Mouse (Mus musculus) liver, embryonic 11.5 days (tissue): ENCODE results near the gene Tekt5. TPM values are rescaled to one million over a fixed set of nuclear protein-coding genes. Genes with fewer than 3 reads are reported as not detected.

Source experiments
- ATAC-seq: fragments of 200-750 bp; cut with Nextera tagmentation; replicated peaks from 2 replicates; pipeline ENCODE4 v1.8.0; 2017; ENCODE audit warnings: moderate number of reproducible peaks, mild to moderate bottlenecking, moderate TSS enrichment, moderate library complexity; ENCODE audit not compliant: low FRiP score
- DNase-seq: peaks from one replicate; pipeline ENCODE4 v3.0.0-alpha.2; 2017; ENCODE audit warnings: low spot score
- H3K27ac ChIP-seq: fragments of 300-500 bp; sonication (generic); 2 replicates; pipeline ENCODE4 v1.5.1; 2014; ENCODE audit warnings: mild to moderate bottlenecking, low read depth, low read length, control low read depth
- H3K27me3 ChIP-seq: fragments of 300-500 bp; sonication (generic); replicated peaks from 2 replicates; pipeline ENCODE4 v1.6.1; 2014; ENCODE audit warnings: low read length, mixed read lengths; ENCODE audit not compliant: control insufficient read depth, insufficient read depth
- H3K36me3 ChIP-seq: fragments of 300-500 bp; sonication (generic); 2 replicates; pipeline ENCODE4 v1.6.1; 2014; ENCODE audit warnings: mild to moderate bottlenecking, low read length, moderate library complexity, mixed read lengths; ENCODE audit not compliant: control insufficient read depth, insufficient read depth
- H3K4me1 ChIP-seq: fragments of 300-500 bp; sonication (generic); replicated peaks from 2 replicates; pipeline ENCODE4 v1.6.1; 2014; ENCODE audit warnings: low read length, mixed read lengths; ENCODE audit not compliant: control insufficient read depth, insufficient read depth
- H3K4me2 ChIP-seq: fragments of 300-500 bp; sonication (generic); 2 replicates; pipeline ENCODE4 v1.6.1; 2014; ENCODE audit warnings: mild to moderate bottlenecking, control low read depth, moderate library complexity
- H3K4me3 ChIP-seq: fragments of 300-500 bp; sonication (generic); 2 replicates; pipeline ENCODE4 v1.5.1; 2014; ENCODE audit warnings: low read depth, low read length, control low read depth
- H3K9ac ChIP-seq: fragments of 300-500 bp; sonication (generic); 2 replicates; pipeline ENCODE4 v1.6.1; 2014; ENCODE audit warnings: low read depth, low read length, control low read depth
- H3K9me3 ChIP-seq: fragments of 300-500 bp; sonication (generic); 2 replicates; pipeline ENCODE4 v1.6.1; 2016; ENCODE audit warnings: low read length, inconsistent platforms, mixed read lengths; ENCODE audit not compliant: control insufficient read depth
- WGBS: fragments of 180-500 bp; shearing (Covaris S2); extraction: QIAGEN DNeasy Blood & Tissue Kit; methylation state at CpG from one replicate; pipeline ENCODE4 v1.1.7; 2014; 5-methylcytosine and 5-hydroxymethylcytosine counted together
- polyA plus RNA-seq: library from polyadenylated mRNA; unstranded; fragments of >200 nt; fragmentation: Nextera tagmentation; extraction: Ambion mirVana; gene quantifications from 2 replicates; pipeline ENCODE4 v1.2.1, GENCODE M21; 2014

Gene Tekt5
- polyA plus RNA-seq, 1 experiment from 2014 or later: not detected

DNA sequence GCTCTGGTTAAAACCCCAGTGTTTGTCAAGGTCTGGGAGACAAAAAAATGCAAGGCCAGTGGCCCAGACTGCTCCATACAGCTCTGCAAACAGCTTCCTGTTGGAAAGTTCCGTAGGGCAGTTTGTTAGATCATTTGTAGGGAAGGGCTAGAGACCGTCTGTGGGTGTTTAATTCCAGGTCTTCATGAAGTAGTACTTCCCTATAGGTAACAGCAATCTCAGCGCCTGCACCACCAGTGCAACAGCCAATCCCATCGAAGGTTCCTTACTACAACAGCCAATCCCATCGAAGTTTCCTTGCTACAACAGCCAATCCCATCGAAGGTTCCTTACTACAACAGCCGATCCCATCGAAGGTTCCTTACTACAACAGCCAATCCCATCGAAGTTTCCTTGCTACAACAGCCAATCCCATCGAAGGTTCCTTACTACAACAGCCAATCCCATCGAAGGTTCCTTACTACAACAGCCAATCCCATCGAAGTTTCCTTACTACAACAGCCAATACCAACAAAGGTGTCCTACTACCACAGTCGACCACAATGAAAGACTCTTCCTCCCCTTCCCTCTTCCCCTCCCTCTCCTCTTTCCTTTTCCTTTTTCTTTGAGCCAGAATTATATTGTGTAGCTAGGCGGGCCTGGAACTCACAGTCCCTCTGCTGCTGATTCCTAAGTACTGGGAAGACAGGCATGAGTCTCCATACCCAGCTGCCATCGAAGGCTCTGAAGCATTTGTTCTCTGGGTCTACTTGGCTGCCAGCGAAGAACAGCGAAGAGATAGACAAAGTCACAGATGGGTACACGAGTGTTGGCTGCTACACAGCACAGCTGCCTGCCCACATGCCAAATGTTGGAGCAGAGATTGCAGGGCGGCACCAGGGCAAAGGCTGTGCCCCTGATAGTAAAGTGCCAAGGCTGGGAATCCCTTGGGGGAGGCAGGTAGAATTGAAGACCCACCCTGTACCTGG is 58.6 kb downstream of the Tekt5 start:
- Histone ChIP-seq H3K9ac (no peak overlapping the region), H3K4me1 (no peaks in the 10 kb centered on the region), H3K27ac (no peak overlapping the region), H3K4me2 (no peak overlapping the region), H3K36me3 (no peaks in the 10 kb centered on the region), H3K9me3 (no peaks in the 10 kb centered on the region), H3K4me3 (no peak overlapping the region), H3K27me3 (no peaks in the 10 kb centered on the region)
- 80% methylated on average over 19 of the region's 19 CpGs for WGBS
- no peak for DNase-seq
- no peak for ATAC-seq

DNA sequence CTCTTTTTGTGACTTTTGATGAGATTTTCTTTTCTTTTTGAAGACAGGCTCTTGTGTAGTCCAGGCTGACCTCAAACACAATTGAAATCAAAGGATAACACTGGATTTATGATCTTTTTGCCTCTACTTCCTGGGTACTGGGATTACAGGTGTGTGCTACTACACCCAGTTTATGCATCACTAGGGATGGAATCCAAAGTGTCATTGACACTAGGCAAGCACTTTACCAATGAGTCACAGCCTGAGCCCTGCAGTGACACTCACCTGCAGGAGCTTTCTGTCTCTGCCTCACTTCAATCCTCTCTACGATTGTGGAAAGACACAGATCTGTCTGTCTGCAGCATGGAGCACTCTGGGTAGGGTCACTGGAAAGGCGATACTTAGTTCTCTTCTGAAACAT is 59.3 kb downstream of the Tekt5 start:
- H3K4me2 ChIP-seq: no peak overlapping the region
- 81% methylated on average over 2 of the region's 2 CpGs for WGBS
- no peak overlapping the region for H3K27ac ChIP-seq

DNA sequence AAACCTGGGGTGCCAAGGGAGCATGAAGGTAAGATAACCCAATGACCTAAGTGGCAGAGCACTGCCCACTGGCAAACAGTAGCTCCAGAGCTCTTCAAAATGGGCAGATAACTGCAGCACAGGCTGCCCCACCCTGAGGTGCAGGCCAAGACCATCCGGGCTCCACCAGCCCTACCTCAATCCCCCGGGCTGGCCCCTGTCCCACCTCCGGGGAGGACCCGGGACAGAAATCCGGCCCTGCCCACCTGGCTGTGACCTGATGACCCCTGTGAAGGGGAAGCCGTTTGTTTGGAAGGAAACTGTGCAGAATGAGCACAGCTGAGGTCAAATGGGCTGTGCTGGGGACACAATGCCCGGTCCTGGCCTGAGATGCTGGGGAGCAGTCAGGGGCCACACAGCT is 62.6 kb downstream of the Tekt5 start:
- Histone ChIP-seq H3K4me2 (no peak overlapping the region), H3K9me3 (no peaks in the 10 kb centered on the region), H3K9ac (no peak overlapping the region), H3K27me3 (no peaks in the 10 kb centered on the region), H3K4me1 (no peaks in the 10 kb centered on the region), H3K27ac (no peak overlapping the region), H3K4me3 (no peak overlapping the region), H3K36me3 (no peaks in the 10 kb centered on the region)
- DNase-seq: no peak
- WGBS: 47% methylated on average over 7 of the region's 7 CpGs
- peak; percentile 44; the same call in 1 of the 2 replicates for ATAC-seq

More for the DNA sequence above, 59.3 kb downstream of the Tekt5 start:
- Histone ChIP-seq H3K27me3 (no peaks in the 10 kb centered on the region), H3K4me1 (no peaks in the 10 kb centered on the region), H3K9ac (no peak overlapping the region), H3K9me3 (no peaks in the 10 kb centered on the region), H3K36me3 (no peaks in the 10 kb centered on the region), H3K4me3 (no peak overlapping the region)
- ATAC-seq (no peak), DNase-seq (no peak)

DNA sequence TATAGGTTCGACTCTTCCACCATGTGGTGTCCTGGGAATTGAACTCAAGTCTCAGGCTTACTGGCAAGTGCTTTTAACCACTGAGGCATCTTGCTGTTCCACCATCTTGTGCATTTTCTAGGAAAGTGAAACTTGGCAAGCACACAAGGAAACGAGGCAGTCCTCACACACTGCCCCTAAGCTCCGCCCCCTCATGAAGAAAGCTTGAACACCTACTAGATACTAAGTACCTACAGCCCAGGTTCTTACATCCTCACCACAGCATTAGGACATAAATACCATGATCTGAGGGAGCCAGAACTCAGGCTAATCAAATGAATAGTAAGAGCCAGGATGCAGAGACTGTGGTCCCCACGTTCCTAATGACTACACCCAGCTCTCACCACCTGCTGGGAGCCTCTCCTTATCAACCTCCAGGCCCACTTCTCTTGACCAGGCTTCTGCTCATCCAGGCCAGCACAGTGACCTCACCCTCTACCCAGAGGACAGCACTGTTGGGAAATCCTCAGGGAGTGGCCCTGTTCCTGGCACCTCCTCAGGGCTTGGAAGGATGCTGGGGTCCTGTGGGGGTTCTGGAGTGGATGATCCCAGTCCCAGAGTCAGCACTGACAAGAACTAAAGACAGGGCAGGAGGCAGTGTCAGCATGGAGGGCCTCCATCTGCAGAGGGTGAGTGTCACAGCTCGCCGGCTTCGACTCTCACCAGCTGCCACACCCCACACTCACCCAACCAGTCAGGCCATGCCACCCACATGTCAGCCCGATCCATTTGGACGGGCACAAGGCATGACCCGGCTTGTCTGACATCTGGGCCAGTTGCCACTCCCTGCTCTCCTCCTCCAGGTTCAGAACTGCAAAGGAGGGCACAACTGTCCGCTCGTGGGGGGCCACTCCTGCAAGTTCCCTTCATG is 64.4 kb downstream of the Tekt5 start:
- H3K9ac ChIP-seq: no peak overlapping the region
- ATAC-seq (no peak), DNase-seq (no peak)
- WGBS: 72% methylated on average over 12 of the region's 12 CpGs
- no peaks in the 10 kb centered on the region for H3K9me3 ChIP-seq
- H3K4me1 ChIP-seq: no peaks in the 10 kb centered on the region
- H3K4me2 ChIP-seq: no peak overlapping the region
- H3K36me3 ChIP-seq: no peaks in the 10 kb centered on the region
- no peaks in the 10 kb centered on the region for H3K27me3 ChIP-seq
- H3K27ac ChIP-seq: no peak overlapping the region
- no peak overlapping the region for H3K4me3 ChIP-seq

DNA sequence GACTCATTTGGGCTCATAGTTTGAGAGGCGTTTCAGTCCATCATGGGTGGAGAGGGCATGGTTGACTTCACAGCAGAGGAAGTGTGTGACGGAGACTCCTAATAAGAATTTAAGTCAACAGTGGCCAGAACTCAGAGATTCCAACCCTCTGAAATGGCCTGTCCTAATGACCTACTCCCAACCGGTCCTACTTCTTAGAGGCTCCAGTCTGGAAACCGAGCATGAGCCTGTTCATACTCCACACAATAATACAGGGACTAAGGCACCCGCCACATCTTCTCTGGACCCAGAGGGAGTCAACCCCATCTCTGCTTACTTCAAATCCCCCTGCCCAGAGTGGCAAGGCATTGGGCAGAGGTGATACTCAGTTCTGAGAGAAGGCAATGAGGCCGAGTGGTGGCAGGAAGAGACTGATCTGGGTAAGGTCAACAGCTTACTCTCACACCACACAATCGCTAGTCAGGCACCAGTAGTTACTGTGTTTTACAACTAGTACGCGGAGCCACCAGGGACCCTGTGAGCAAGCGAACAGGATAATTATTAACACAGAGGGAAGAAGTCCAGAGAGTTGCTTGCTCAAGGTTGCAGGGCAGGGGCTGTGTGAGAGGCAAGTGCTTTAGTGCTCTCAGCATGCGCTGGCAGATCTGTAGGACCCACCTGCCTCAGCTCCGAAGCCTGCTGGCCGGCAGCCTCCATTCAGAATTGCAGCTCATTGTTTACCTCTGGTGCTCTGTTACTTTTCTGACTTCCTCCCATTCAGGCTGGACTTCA is 67.5 kb downstream of the Tekt5 start:
- Histone ChIP-seq H3K9ac (no peak overlapping the region), H3K4me2 (no peak overlapping the region), H3K4me3 (no peak overlapping the region), H3K9me3 (no peaks in the 10 kb centered on the region), H3K4me1 (no peaks in the 10 kb centered on the region), H3K27me3 (no peaks in the 10 kb centered on the region), H3K36me3 (no peaks in the 10 kb centered on the region), H3K27ac (peak overlapping the region; percentile 65)
- ATAC-seq: peak; percentile 51; the same call in 1 of the 2 replicates
- DNase-seq: no peak
- WGBS: 54% methylated on average over 13 of the region's 13 CpGs

DNA sequence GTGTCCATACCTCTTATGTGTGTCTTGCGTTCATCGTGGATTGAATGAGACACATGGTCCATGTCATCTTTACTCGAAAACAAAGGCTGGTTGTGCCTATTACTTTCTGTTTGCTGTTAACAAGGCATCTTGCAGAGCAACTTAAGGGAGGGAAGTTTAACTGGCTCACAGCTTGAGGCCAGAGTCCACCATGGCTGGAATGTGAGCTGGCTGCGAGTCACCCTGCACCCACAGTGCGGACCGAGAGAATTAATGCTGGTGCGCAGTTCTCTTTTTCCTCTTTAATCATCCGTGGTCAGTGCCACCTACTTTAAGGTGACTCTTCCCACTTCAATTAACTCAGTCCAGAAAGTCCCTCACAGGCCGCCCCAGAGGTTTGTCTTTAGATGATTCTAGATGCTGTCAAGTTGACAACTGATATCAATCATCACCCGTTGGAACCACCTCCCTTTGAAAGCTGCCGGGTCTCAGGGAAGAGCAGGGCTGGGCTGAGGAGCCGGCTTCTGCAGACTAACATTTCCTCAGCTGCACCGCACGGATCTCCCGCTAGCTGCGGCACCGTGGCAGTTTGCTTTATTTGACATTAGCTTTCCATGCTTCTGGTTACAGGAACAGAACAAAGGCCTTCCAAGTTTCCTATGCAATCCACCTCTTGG is 75.2 kb downstream of the Tekt5 start:
- Histone ChIP-seq H3K27me3 (peaks cover 3% of the 10 kb centered on the region; the same call in 1 of the 2 replicates), H3K4me1 (no peaks in the 10 kb centered on the region), H3K36me3 (no peaks in the 10 kb centered on the region), H3K4me3 (no peak overlapping the region), H3K9ac (no peak overlapping the region), H3K27ac (no peak overlapping the region), H3K9me3 (no peaks in the 10 kb centered on the region), H3K4me2 (no peak overlapping the region)
- ATAC-seq (no peak), DNase-seq (no peak)
- 50% methylated on average over 17 of the region's 17 CpGs for WGBS

DNA sequence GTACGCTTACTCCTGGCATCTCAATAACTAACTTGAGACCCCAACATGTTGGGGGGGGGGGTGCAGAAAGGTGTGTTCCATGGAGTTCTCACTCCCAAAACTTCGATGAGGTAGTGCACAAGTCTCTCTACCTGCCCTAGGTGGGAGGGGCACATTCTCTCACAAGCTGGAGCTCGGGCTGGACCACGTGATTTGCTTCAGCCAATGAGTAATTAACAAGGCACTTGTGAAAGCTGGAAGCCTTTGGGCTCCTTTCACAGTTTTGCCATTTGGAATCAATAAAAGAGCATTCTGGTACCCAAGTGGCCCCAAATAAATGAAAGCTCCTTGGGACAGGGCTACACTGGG is 78.1 kb downstream of the Tekt5 start:
- peaks cover 22% of the 10 kb centered on the region for H3K27me3 ChIP-seq
- DNase-seq (no peak), ATAC-seq (no peak)
- no peaks in the 10 kb centered on the region for H3K36me3 ChIP-seq
- no peak overlapping the region for H3K9ac ChIP-seq
- no peak overlapping the region for H3K4me2 ChIP-seq
- H3K4me3 ChIP-seq: no peak overlapping the region
- no peaks in the 10 kb centered on the region for H3K9me3 ChIP-seq
- no peak overlapping the region for H3K27ac ChIP-seq
- H3K4me1 ChIP-seq: no peaks in the 10 kb centered on the region
- WGBS: 59% methylated on average over 4 of the region's 4 CpGs
